Mouse (Mus musculus): ENCODE results near the gene Dnm3.

GRCm38 (mm10) chr1:162144992-162145391 is 332.8 kb downstream of the Dnm3 start:
- no peak for TF ChIP-seq POLR2A (IDR thresholded peaks at IDR 0.05; ENCODE audit: extremely low read depth, insufficient read depth, low read length)
- TF ChIP-seq CTCF (IDR thresholded peaks at IDR 0.05; ENCODE audit: extremely low read depth, insufficient read depth, low read length) = no peak
